Mouse (Mus musculus) cerebellum, adult 9-11 months (tissue): ENCODE measurements around the gene Senp6.
"Not testable (repeated sequence)": the region's sequence is repeated elsewhere in the genome, so short reads cannot be mapped to it uniquely, and the experiment has no call there.

Source experiments
- DNase-seq: peaks from one replicate; pipeline ENCODE4 v3.0.0; 2022

The Senp6 gene

GRCm38 (mm10) chr9:80066367-80067220 lies at the start of gene Senp6:
Gene Senp6 (plus strand): TSS chr9:80066903.
- DNase-seq = peak; percentile 71

GRCm38 (mm10) chr9:80020429-80020828 lies 46.3 kb upstream of the Senp6 start:
- no peak for DNase-seq

- DNase-seq = no peak
These were observed 45.1 kb upstream of the Senp6 start for GRCm38 (mm10) chr9:80021648-80022047.

- DNase-seq = no peak
These were observed 43.9 kb upstream of the Senp6 start for GRCm38 (mm10) chr9:80022821-80023220.

GRCm38 (mm10) chr9:80025347-80025746 lies 41.4 kb upstream of the Senp6 start:
- not testable (repeated sequence) for DNase-seq

- DNase-seq = peak; percentile 8
These were observed 40.7 kb upstream of the Senp6 start for GRCm38 (mm10) chr9:80026017-80026416.

GRCm38 (mm10) chr9:80026581-80027021 lies 40.1 kb upstream of the Senp6 start:
- DNase-seq = no peak

- DNase-seq = no peak
These were observed 29.3 kb upstream of the Senp6 start for GRCm38 (mm10) chr9:80037262-80037996.

GRCm38 (mm10) chr9:80037997-80038383 lies 28.7 kb upstream of the Senp6 start:
- no peak for DNase-seq

GRCm38 (mm10) chr9:80039296-80039815 lies 27.3 kb upstream of the Senp6 start:
- no peak for DNase-seq

GRCm38 (mm10) chr9:80044301-80044700 lies 22.4 kb upstream of the Senp6 start:
- not testable (repeated sequence) for DNase-seq

- DNase-seq = not testable (repeated sequence)
These were observed 17.4 kb upstream of the Senp6 start for GRCm38 (mm10) chr9:80049271-80049670.

GRCm38 (mm10) chr9:80052951-80053350 lies 13.8 kb upstream of the Senp6 start:
- no peak for DNase-seq

- DNase-seq = no peak
These were observed 9.0 kb upstream of the Senp6 start for GRCm38 (mm10) chr9:80057690-80058089.

GRCm38 (mm10) chr9:80065495-80065894 lies 1.2 kb upstream of the Senp6 start:
- not testable (repeated sequence) for DNase-seq

GRCm38 (mm10) chr9:80067221-80068027 lies 721 bp downstream of the Senp6 start:
- peak; percentile 68 for DNase-seq

GRCm38 (mm10) chr9:80068028-80068515 lies 1.4 kb downstream of the Senp6 start:
- DNase-seq = no peak

GRCm38 (mm10) chr9:80068735-80069315 lies 2.1 kb downstream of the Senp6 start:
- no peak for DNase-seq

GRCm38 (mm10) chr9:80070026-80070425 lies 3.3 kb downstream of the Senp6 start:
- DNase-seq = no peak

- no peak for DNase-seq
These were observed 4.9 kb downstream of the Senp6 start for GRCm38 (mm10) chr9:80071616-80072015.

GRCm38 (mm10) chr9:80074067-80074466 lies 7.4 kb downstream of the Senp6 start:
- no peak for DNase-seq

GRCm38 (mm10) chr9:80074949-80075348 lies 8.2 kb downstream of the Senp6 start:
- no peak for DNase-seq
